Mouse (Mus musculus) left cerebral cortex, adult 11 months (tissue): ENCODE data around the gene Gm45208.
"Not testable (repeated sequence)": the region's sequence is repeated elsewhere in the genome, so short reads cannot be mapped to it uniquely, and the experiment has no call there.

Experiments used
- DNase-seq: peaks from one replicate; pipeline ENCODE4 v3.0.0; 2022; ENCODE audit warnings: low spot score

Gm45208 gene

GRCm38 (mm10) chrX:7721514-7722281, at the start of gene Gm45208:
Gene Gm45208 (plus strand): TSS chrX:7722245.
- peak; percentile 46 for DNase-seq

GRCm38 (mm10) chrX:7672739-7673138, 49.3 kb upstream of the Gm45208 start:
- DNase-seq = no peak

- DNase-seq = no peak
These were observed 48.3 kb upstream of the Gm45208 start for GRCm38 (mm10) chrX:7673578-7674281.

GRCm38 (mm10) chrX:7674284-7675000, 47.6 kb upstream of the Gm45208 start:
- DNase-seq = no peak

GRCm38 (mm10) chrX:7675001-7675380, 47.1 kb upstream of the Gm45208 start:
- no peak for DNase-seq

- no peak for DNase-seq
These were observed 43.1 kb upstream of the Gm45208 start for GRCm38 (mm10) chrX:7678986-7679385.

- DNase-seq = peak; percentile 76
These were observed 42.5 kb upstream of the Gm45208 start for GRCm38 (mm10) chrX:7679405-7680056.

GRCm38 (mm10) chrX:7680057-7680412, 42.0 kb upstream of the Gm45208 start:
- DNase-seq = no peak

GRCm38 (mm10) chrX:7680864-7681263, 41.2 kb upstream of the Gm45208 start, which contains the start of gene Magix:
Gene Magix (minus strand): TSS chrX:7681251.
- DNase-seq = no peak

GRCm38 (mm10) chrX:7688321-7688720, 33.7 kb upstream of the Gm45208 start:
- no peak for DNase-seq

- DNase-seq = no peak
These were observed 31.6 kb upstream of the Gm45208 start for GRCm38 (mm10) chrX:7690486-7690885.

- DNase-seq = no peak
These were observed 29.2 kb upstream of the Gm45208 start for GRCm38 (mm10) chrX:7692862-7693261.

- DNase-seq = no peak
These were observed 25.5 kb upstream of the Gm45208 start for GRCm38 (mm10) chrX:7696520-7696919.

GRCm38 (mm10) chrX:7696954-7697381, 25.1 kb upstream of the Gm45208 start, which contains the start of gene Gpkow:
Gene Gpkow (plus strand): TSS chrX:7697131.
- DNase-seq = peak; percentile 79

- DNase-seq = not testable (repeated sequence)
These were observed 8.3 kb upstream of the Gm45208 start for GRCm38 (mm10) chrX:7713764-7714134.

GRCm38 (mm10) chrX:7714135-7714899, 7.7 kb upstream of the Gm45208 start, which contains the start of gene Wdr45:
Gene Wdr45 (plus strand): TSS chrX:7714333.
- peak; percentile 92 for DNase-seq

- not testable (repeated sequence) for DNase-seq
These were observed 6.0 kb upstream of the Gm45208 start for GRCm38 (mm10) chrX:7716058-7716457.

- DNase-seq = no peak
These were observed 202 bp downstream of the Gm45208 start for GRCm38 (mm10) chrX:7722282-7722611.

- DNase-seq = no peak
These were observed 646 bp downstream of the Gm45208 start for GRCm38 (mm10) chrX:7722691-7723090.

- DNase-seq = no peak
These were observed 2.1 kb downstream of the Gm45208 start for GRCm38 (mm10) chrX:7724135-7724534.

GRCm38 (mm10) chrX:7725841-7726240, 3.8 kb downstream of the Gm45208 start:
- no peak for DNase-seq
